8 mouse cellular contexts compared by ENCODE assay signal in the genomic region with DNA sequence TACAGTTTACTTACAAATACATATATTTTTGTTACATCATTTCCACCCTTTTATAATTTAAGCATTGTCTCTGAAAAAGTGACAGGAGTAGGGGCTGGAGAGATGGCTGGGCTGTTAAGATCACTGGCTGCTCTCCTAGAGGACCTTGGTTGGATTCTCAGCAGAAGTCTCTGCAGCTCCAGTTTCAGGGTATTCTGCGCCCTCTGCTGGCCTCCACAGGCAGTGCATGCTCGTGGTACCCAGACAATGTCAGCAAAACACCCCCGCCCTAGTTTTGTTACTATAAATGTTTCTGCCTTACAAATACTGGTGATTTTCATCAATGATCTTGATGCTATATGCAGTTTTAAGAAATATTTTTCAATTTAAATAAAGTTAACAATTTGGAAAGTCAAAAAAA.
DNase-seq lines count a peak whose midpoint lies in the region; ATAC-seq and TF ChIP-seq lines count a peak whose summit lies in the region.

No protein-coding gene starts in this region.

- no peaks in the 10 kb centered on the region for H3K36me3 ChIP-seq in heart, adult 2 months (ENCODE audit: control insufficient read depth, insufficient read depth, low read length)
- H3K36me3 ChIP-seq in heart, embryonic 10.5 days = no peaks in the 10 kb centered on the region

- WGBS in heart, adult 2 months = 57% methylated on average over 3 of the region's 3 CpGs
- WGBS in heart, embryonic 10.5 days = 38% methylated on average over 3 of the region's 3 CpGs

- no peaks in the 10 kb centered on the region for H3K4me1 ChIP-seq in heart, adult 2 months (ENCODE audit: control insufficient read depth, insufficient read depth, low read length)
- H3K4me1 ChIP-seq in heart, embryonic 10.5 days = peaks cover 6% of the 10 kb centered on the region

- TF ChIP-seq CTCF in heart, adult 2 months (IDR thresholded peaks at IDR 0.05) = peak; percentile 59

- peak; percentile 69 for ATAC-seq in granulocyte monocyte progenitor cell, adult 5-6 weeks (replicated peaks; ENCODE audit: poor library complexity, severe bottlenecking)

- no peak overlapping the region for H3K9ac ChIP-seq in heart, adult 2 months (ENCODE audit: low read depth, low read length)

- H3K79me2 ChIP-seq in heart, adult 2 months (replicated peaks; ENCODE audit: control insufficient read depth, insufficient read depth, low read length) = no peaks in the 10 kb centered on the region

- intact Hi-C loops in heart, adult 2 months (cut with DNase I) = loop anchor here (10.0 kb wide), 1 partner anchor 1132 kb away; no protein-coding TSS in a partner anchor
- intact Hi-C loops in left cerebral cortex, postnatal 36 days (cut with DNase I) = no loop called here
- intact Hi-C loops in left cerebral cortex, postnatal 25 days (cut with DNase I) = no loop called here

- H3K4me3 ChIP-seq in heart, adult 2 months = no peak overlapping the region
- no peak overlapping the region for H3K4me3 ChIP-seq in heart, embryonic 10.5 days

- DNase-seq in heart, adult 2 months = no peak
- DNase-seq in heart, embryonic 10.5 days (ENCODE audit: low spot score) = no peak
- DNase-seq in spleen, adult 18-20 months = peak; percentile 8 to 55
- no peak for DNase-seq in spleen, adult 12 weeks (ENCODE audit: low spot score)
- DNase-seq in spleen, postnatal 36 days (ENCODE audit: low spot score in 2 of 2) = peak; percentile 5 to 22
- no peak for DNase-seq in left cerebral cortex, postnatal 36 days (ENCODE audit: low spot score in 2 of 2)
- DNase-seq in left cerebral cortex, postnatal 25 days (ENCODE audit: low spot score in 2 of 2) = no peak

- H3K9me3 ChIP-seq in heart, embryonic 10.5 days = no peaks in the 10 kb centered on the region

- no peak for TF ChIP-seq EP300 in heart, adult 2 months (IDR thresholded peaks at IDR 0.05; ENCODE audit: insufficient read depth, low read depth, low read length)

- TF ChIP-seq POLR2A in heart, adult 2 months (IDR thresholded peaks at IDR 0.05; ENCODE audit: insufficient read depth, low read depth, low read length) = no peak

- no peak overlapping the region for H3K27ac ChIP-seq in heart, adult 2 months
- no peak overlapping the region for H3K27ac ChIP-seq in heart, embryonic 10.5 days

- no peaks in the 10 kb centered on the region for H3K27me3 ChIP-seq in heart, adult 2 months (ENCODE audit: control insufficient read depth, insufficient read depth, low read length)
- H3K27me3 ChIP-seq in heart, embryonic 10.5 days (ENCODE audit: insufficient read depth, poor library complexity, severe bottlenecking) = no peaks in the 10 kb centered on the region

Comparison
In these comparisons a context has a peak if more than half of its experiments do, and no peak if none do; other contexts are left out.
1. DNase-seq: peak in spleen, adult 18-20 months (2 of 2) and spleen, postnatal 36 days (2 of 2); none in heart, adult 2 months (0 of 2), heart, embryonic 10.5 days (single experiment), spleen, adult 12 weeks (single experiment), left cerebral cortex, postnatal 36 days (0 of 2) and left cerebral cortex, postnatal 25 days (0 of 2).